Mouse (Mus musculus): ENCODE data around the gene Dscam. TPM values are rescaled to one million over a fixed set of nuclear protein-coding genes. Genes with fewer than 3 reads are reported as not detected.

Gene Dscam
- polyA plus RNA-seq, 1 experiment from 2014 or later = 13.2 TPM

GRCm38 (mm10) chr16:96725071-96725724 is 445.4 kb downstream of the Dscam start:
- H3K4me3 ChIP-seq (replicated peaks) = no peak overlapping the region
- H3K4me1 ChIP-seq = peaks cover 46% of the 10 kb centered on the region
- no peaks in the 10 kb centered on the region for H3K36me3 ChIP-seq
- no peak; the same call in 1 of the 2 replicates for ATAC-seq (ENCODE audit: low FRiP score)
- H3K27ac ChIP-seq (replicated peaks) = peak overlapping the region; percentile 54
- H3K4me2 ChIP-seq = no peak overlapping the region
- no peaks in the 10 kb centered on the region for H3K27me3 ChIP-seq (replicated peaks)
- no peak overlapping the region for H3K9ac ChIP-seq (replicated peaks)
- WGBS = 59% methylated on average over 8 of the region's 8 CpGs
- H3K9me3 ChIP-seq (replicated peaks) = no peaks in the 10 kb centered on the region

- Histone ChIP-seq H3K27ac (replicated peaks) (peak overlapping the region; percentile 54; the same call in 1 of the 2 replicates), H3K9ac (replicated peaks) (no peak overlapping the region), H3K4me3 (replicated peaks) (no peak overlapping the region), H3K36me3 (no peaks in the 10 kb centered on the region), H3K4me1 (peaks cover 46% of the 10 kb centered on the region), H3K27me3 (replicated peaks) (no peaks in the 10 kb centered on the region), H3K9me3 (replicated peaks) (no peaks in the 10 kb centered on the region), H3K4me2 (no peak overlapping the region)
- ATAC-seq (ENCODE audit: low FRiP score) = no peak
- WGBS = 54% methylated on average over 5 of the region's 5 CpGs
Measured at GRCm38 (mm10) chr16:96724591-96724990, 446.0 kb downstream of the Dscam start.

- Histone ChIP-seq H3K4me1 (peaks cover 46% of the 10 kb centered on the region), H3K9ac (replicated peaks) (no peak overlapping the region), H3K27ac (replicated peaks) (no peak overlapping the region), H3K27me3 (replicated peaks) (no peaks in the 10 kb centered on the region), H3K4me2 (no peak overlapping the region), H3K36me3 (no peaks in the 10 kb centered on the region), H3K9me3 (replicated peaks) (no peaks in the 10 kb centered on the region), H3K4me3 (replicated peaks) (no peak overlapping the region)
- no peak for ATAC-seq (ENCODE audit: low FRiP score)
- WGBS = 46% methylated on average over 3 of the region's 3 CpGs
Measured at GRCm38 (mm10) chr16:96724123-96724522, 446.4 kb downstream of the Dscam start.

GRCm38 (mm10) chr16:96723066-96723669 is 447.4 kb downstream of the Dscam start:
- peaks cover 41% of the 10 kb centered on the region for H3K4me1 ChIP-seq
- H3K9me3 ChIP-seq (replicated peaks) = no peaks in the 10 kb centered on the region
- H3K4me3 ChIP-seq (replicated peaks) = no peak overlapping the region
- ATAC-seq (ENCODE audit: low FRiP score) = no peak
- no peak overlapping the region for H3K4me2 ChIP-seq
- no peaks in the 10 kb centered on the region for H3K27me3 ChIP-seq (replicated peaks)
- H3K27ac ChIP-seq (replicated peaks) = no peak overlapping the region
- no peak overlapping the region for H3K9ac ChIP-seq (replicated peaks)
- WGBS = 87% methylated on average over 2 of the region's 2 CpGs
- H3K36me3 ChIP-seq = no peaks in the 10 kb centered on the region

- Histone ChIP-seq H3K27me3 (replicated peaks) (no peaks in the 10 kb centered on the region), H3K9ac (replicated peaks) (no peak overlapping the region), H3K36me3 (no peaks in the 10 kb centered on the region), H3K9me3 (replicated peaks) (no peaks in the 10 kb centered on the region), H3K4me1 (peaks cover 31% of the 10 kb centered on the region), H3K27ac (replicated peaks) (no peak overlapping the region), H3K4me3 (replicated peaks) (no peak overlapping the region), H3K4me2 (no peak overlapping the region)
- 72% methylated on average over 3 of the region's 3 CpGs for WGBS
- ATAC-seq (ENCODE audit: low FRiP score) = no peak
Measured at GRCm38 (mm10) chr16:96722135-96722534, 448.4 kb downstream of the Dscam start.

- H3K36me3 ChIP-seq = no peaks in the 10 kb centered on the region
- WGBS = 67% methylated on average over 9 of the region's 9 CpGs
- H3K9me3 ChIP-seq (replicated peaks) = no peaks in the 10 kb centered on the region
- H3K4me3 ChIP-seq (replicated peaks) = no peak overlapping the region
- H3K27me3 ChIP-seq (replicated peaks) = no peaks in the 10 kb centered on the region
- H3K4me2 ChIP-seq = no peak overlapping the region
- H3K9ac ChIP-seq (replicated peaks) = no peak overlapping the region
- no peak for ATAC-seq (ENCODE audit: low FRiP score)
- H3K4me1 ChIP-seq = peaks cover 30% of the 10 kb centered on the region
- peak overlapping the region; percentile 48 for H3K27ac ChIP-seq (replicated peaks)
Measured at GRCm38 (mm10) chr16:96721241-96721640, 449.3 kb downstream of the Dscam start.

- H3K4me2 ChIP-seq = no peak overlapping the region
- no peaks in the 10 kb centered on the region for H3K36me3 ChIP-seq
- no peaks in the 10 kb centered on the region for H3K9me3 ChIP-seq (replicated peaks)
- H3K27ac ChIP-seq (replicated peaks) = no peak overlapping the region; the same call in 1 of the 2 replicates
- ATAC-seq (ENCODE audit: low FRiP score) = no peak
- peaks cover 26% of the 10 kb centered on the region for H3K4me1 ChIP-seq
- WGBS = 70% methylated on average over 5 of the region's 5 CpGs
- H3K27me3 ChIP-seq (replicated peaks) = no peaks in the 10 kb centered on the region
- no peak overlapping the region for H3K9ac ChIP-seq (replicated peaks)
- H3K4me3 ChIP-seq (replicated peaks) = no peak overlapping the region
Measured at GRCm38 (mm10) chr16:96720666-96721065, 449.9 kb downstream of the Dscam start.

GRCm38 (mm10) chr16:96718221-96718620 is 452.3 kb downstream of the Dscam start:
- H3K4me1 ChIP-seq = peaks cover 6% of the 10 kb centered on the region
- no peak overlapping the region for H3K4me3 ChIP-seq (replicated peaks)
- H3K9me3 ChIP-seq (replicated peaks) = no peaks in the 10 kb centered on the region
- H3K9ac ChIP-seq (replicated peaks) = no peak overlapping the region
- H3K27me3 ChIP-seq (replicated peaks) = no peaks in the 10 kb centered on the region
- WGBS = 19% methylated on average over 2 of the region's 2 CpGs
- H3K36me3 ChIP-seq = peaks cover 13% of the 10 kb centered on the region
- no peak for ATAC-seq (ENCODE audit: low FRiP score)
- no peak overlapping the region for H3K4me2 ChIP-seq
- H3K27ac ChIP-seq (replicated peaks) = no peak overlapping the region

GRCm38 (mm10) chr16:96716633-96717032 is 453.9 kb downstream of the Dscam start:
- Histone ChIP-seq H3K4me3 (replicated peaks) (no peak overlapping the region), H3K9me3 (replicated peaks) (no peaks in the 10 kb centered on the region), H3K4me1 (peaks cover 6% of the 10 kb centered on the region), H3K4me2 (no peak overlapping the region), H3K36me3 (peaks cover 13% of the 10 kb centered on the region), H3K27ac (replicated peaks) (no peak overlapping the region), H3K9ac (replicated peaks) (no peak overlapping the region), H3K27me3 (replicated peaks) (no peaks in the 10 kb centered on the region)
- no peak for ATAC-seq (ENCODE audit: low FRiP score)
- WGBS = 96% methylated on average over 2 of the region's 2 CpGs

GRCm38 (mm10) chr16:96711935-96712334 is 458.6 kb downstream of the Dscam start:
- H3K4me3 ChIP-seq (replicated peaks) = no peak overlapping the region
- 61% methylated on average over 4 of the region's 4 CpGs for WGBS
- no peaks in the 10 kb centered on the region for H3K27me3 ChIP-seq (replicated peaks)
- H3K4me1 ChIP-seq = no peaks in the 10 kb centered on the region
- no peak overlapping the region for H3K4me2 ChIP-seq
- H3K36me3 ChIP-seq = peaks cover 25% of the 10 kb centered on the region
- H3K9ac ChIP-seq (replicated peaks) = no peak overlapping the region
- no peak overlapping the region for H3K27ac ChIP-seq (replicated peaks)
- H3K9me3 ChIP-seq (replicated peaks) = no peaks in the 10 kb centered on the region
- ATAC-seq (ENCODE audit: low FRiP score) = no peak

- no peaks in the 10 kb centered on the region for H3K9me3 ChIP-seq (replicated peaks)
- no peak overlapping the region for H3K4me3 ChIP-seq (replicated peaks)
- 86% methylated on average over 3 of the region's 3 CpGs for WGBS
- no peak overlapping the region for H3K27ac ChIP-seq (replicated peaks)
- no peak overlapping the region for H3K9ac ChIP-seq (replicated peaks)
- peaks cover 6% of the 10 kb centered on the region for H3K4me1 ChIP-seq
- H3K4me2 ChIP-seq = no peak overlapping the region
- no peak for ATAC-seq (ENCODE audit: low FRiP score)
- no peaks in the 10 kb centered on the region for H3K27me3 ChIP-seq (replicated peaks)
- H3K36me3 ChIP-seq = no peaks in the 10 kb centered on the region
Measured at GRCm38 (mm10) chr16:96700551-96700950, 470.0 kb downstream of the Dscam start.

- H3K36me3 ChIP-seq = no peaks in the 10 kb centered on the region
- WGBS = 60% methylated on average over 4 of the region's 4 CpGs
- ATAC-seq (ENCODE audit: low FRiP score) = no peak
- no peak overlapping the region for H3K4me3 ChIP-seq (replicated peaks)
- no peak overlapping the region for H3K9ac ChIP-seq (replicated peaks)
- H3K27ac ChIP-seq (replicated peaks) = 0 out of 2 replicates have a peak overlapping the region, but pooled peaks have one; percentile 24
- H3K4me1 ChIP-seq = peaks cover 6% of the 10 kb centered on the region
- H3K9me3 ChIP-seq (replicated peaks) = no peaks in the 10 kb centered on the region
- H3K27me3 ChIP-seq (replicated peaks) = no peaks in the 10 kb centered on the region
- H3K4me2 ChIP-seq = no peak overlapping the region
Measured at GRCm38 (mm10) chr16:96695882-96696281, 474.7 kb downstream of the Dscam start.
